Mouse (Mus musculus) intestine, postnatal 0 days (tissue): Measurements from ENCODE around the gene Ripor1. TPM values are rescaled to one million over a fixed set of nuclear protein-coding genes. Genes with fewer than 3 reads are reported as not detected.

Experiments
- ATAC-seq: fragments of 200-750 bp; cut with Nextera tagmentation; 2 replicates; pipeline ENCODE4 v1.8.0; 2017; ENCODE audit warnings: mild to moderate bottlenecking, moderate TSS enrichment, moderate library complexity
- H3K27ac ChIP-seq: fragments of 300-500 bp; sonication (generic); 2 replicates; pipeline ENCODE4 v1.5.1; 2014; ENCODE audit warnings: mild to moderate bottlenecking, low read depth, low read length, moderate library complexity
- H3K27me3 ChIP-seq: fragments of 300-500 bp; sonication (generic); replicated peaks from 2 replicates; pipeline ENCODE4 v1.6.1; 2014; ENCODE audit warnings: low read length, mixed read lengths; ENCODE audit not compliant: control insufficient read depth, insufficient read depth
- H3K36me3 ChIP-seq: fragments of 300-500 bp; sonication (generic); 2 replicates; pipeline ENCODE4 v1.6.1; 2014; ENCODE audit warnings: mild to moderate bottlenecking, moderate library complexity; ENCODE audit not compliant: control insufficient read depth, insufficient read depth
- H3K4me1 ChIP-seq: fragments of 300-500 bp; sonication (generic); replicated peaks from 2 replicates; pipeline ENCODE4 v1.6.1; 2014; ENCODE audit warnings: antibody characterized with exemption, low read length, mixed read lengths; ENCODE audit not compliant: control insufficient read depth, insufficient read depth
- H3K4me2 ChIP-seq: fragments of 300-500 bp; sonication (generic); replicated peaks from 2 replicates; pipeline ENCODE4 v1.6.1; 2014; ENCODE audit warnings: low read depth, mild to moderate bottlenecking, moderate library complexity
- H3K4me3 ChIP-seq: fragments of 300-500 bp; sonication (generic); 2 replicates; pipeline ENCODE4 v1.5.1; 2014; ENCODE audit warnings: low read depth, low read length
- H3K9ac ChIP-seq: fragments of 300-500 bp; sonication (generic); 2 replicates; pipeline ENCODE4 v1.6.1; 2014; ENCODE audit warnings: mild to moderate bottlenecking, low read depth, low read length
- H3K9me3 ChIP-seq: fragments of 300-500 bp; sonication (generic); 2 replicates; pipeline ENCODE4 v1.6.1; 2016; ENCODE audit warnings: mixed run types; ENCODE audit not compliant: control insufficient read depth
- CTCF ChIP-seq: sonication (generic); IDR thresholded peaks from 2 replicates; pipeline ENCODE4 v1.5.1; 2016; ENCODE audit warnings: low read depth, mild to moderate bottlenecking, control low read depth, antibody characterized with exemption, moderate library complexity
- WGBS: fragments of 180-500 bp; shearing (Covaris S2); extraction: QIAGEN DNeasy Blood & Tissue Kit; methylation state at CpG from one replicate; pipeline ENCODE4 v1.1.7; 2014; 5-methylcytosine and 5-hydroxymethylcytosine counted together
- polyA plus RNA-seq: library from polyadenylated mRNA; unstranded; fragments of >200 nt; fragmentation: Nextera tagmentation; extraction: Ambion mirVana; gene quantifications from 2 replicates; pipeline ENCODE4 v1.2.1, GENCODE M21; 2015

Ripor1 gene
- polyA plus RNA-seq, 1 experiment from 2014 or later: 10.3 TPM

DNA sequence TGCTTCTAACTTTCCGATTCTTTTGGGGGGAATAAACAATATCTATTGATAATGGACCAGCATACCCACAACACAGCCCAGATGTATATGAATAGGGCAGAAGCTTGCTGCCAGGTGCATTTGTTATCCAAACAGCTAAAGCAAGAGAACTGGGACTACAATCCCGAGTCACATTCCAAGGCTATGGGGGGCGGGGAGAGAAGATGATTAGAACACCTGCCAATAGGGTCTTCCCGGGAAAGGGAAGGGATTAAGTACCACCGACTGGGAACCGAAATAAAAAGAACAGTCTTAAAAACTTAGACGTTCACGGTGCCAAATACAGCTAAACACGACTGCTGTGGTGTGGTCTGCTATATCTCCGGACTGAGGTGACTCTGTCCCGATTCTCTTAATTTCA is 30.4 kb downstream of the Ripor1 start:
- Histone ChIP-seq H3K27me3 (no peaks in the 10 kb centered on the region), H3K27ac (peak overlapping the region; percentile 100; the same call in 1 of the 2 replicates), H3K4me1 (no peaks in the 10 kb centered on the region), H3K9ac (peak overlapping the region; percentile 96; the same call in 1 of the 2 replicates), H3K4me2 (peak overlapping the region; percentile 95), H3K4me3 (peak overlapping the region; percentile 91), H3K9me3 (no peaks in the 10 kb centered on the region), H3K36me3 (no peaks in the 10 kb centered on the region)
- no peak for TF ChIP-seq CTCF
- no peak for ATAC-seq
- WGBS: 2% methylated on average over 11 of the region's 11 CpGs

GRCm38 (mm10) chr8:105636018-105636962 is 31.2 kb downstream of the Ripor1 start, which contains the start of gene Ctcf:
TSS of gene Ctcf (plus strand) at chr8:105636568.
- peak within 1 kb of the TSS; percentile 95 for H3K4me2 ChIP-seq
- H3K4me1 ChIP-seq: no peaks in the 10 kb centered on the region
- H3K9ac ChIP-seq: peak within 1 kb of the TSS; percentile 96
- no peaks in the 10 kb centered on the region for H3K9me3 ChIP-seq
- H3K27me3 ChIP-seq: no peaks in the 10 kb centered on the region
- WGBS: under 1% methylated on average over 81 of the region's 126 CpGs
- peak; percentile 67 for TF ChIP-seq CTCF
- H3K27ac ChIP-seq: peak within 1 kb of the TSS; percentile 100
- H3K4me3 ChIP-seq: peak within 1 kb of the TSS; percentile 91
- no peaks in the 10 kb centered on the region for H3K36me3 ChIP-seq
- peak; percentile 93 for ATAC-seq

DNA sequence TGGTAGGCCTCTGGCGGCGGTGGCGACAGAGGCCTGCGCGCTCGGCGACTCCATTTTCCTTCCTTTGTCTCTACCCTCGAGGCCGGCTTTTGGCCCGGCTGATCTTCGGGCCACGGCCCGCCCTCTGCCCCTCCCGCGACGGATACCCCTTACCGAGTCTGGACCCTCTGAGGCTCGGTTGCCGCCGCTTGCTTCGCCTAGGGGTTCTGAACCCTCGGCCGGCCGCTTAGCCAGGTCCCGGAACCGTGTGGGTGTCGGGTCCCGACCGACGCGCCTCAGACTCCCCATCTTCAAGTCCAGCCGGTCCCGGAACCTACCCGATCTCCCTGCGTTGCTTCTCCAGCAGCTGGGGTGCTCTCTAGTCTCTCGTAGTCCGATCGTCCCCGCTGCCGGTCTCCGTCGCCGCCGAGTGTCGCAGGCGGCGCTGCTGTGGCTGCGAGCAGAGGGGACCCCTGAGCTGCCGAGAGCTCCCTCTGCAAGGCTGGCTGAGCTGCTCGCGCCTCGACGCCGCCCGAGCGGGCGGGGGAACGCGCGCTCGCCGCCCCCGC is 32.0 kb downstream of the Ripor1 start, which contains the start of gene Agrp:
TSS of gene Agrp (minus strand) at position 431 of the 548 bp plus-strand sequence.
- TF ChIP-seq CTCF: peak; percentile 40; the same call in 1 of the 2 replicates
- H3K4me3 ChIP-seq: peak within 1 kb of the TSS; percentile 91
- no peaks in the 10 kb centered on the region for H3K36me3 ChIP-seq
- H3K9ac ChIP-seq: peak within 1 kb of the TSS; percentile 96
- H3K4me2 ChIP-seq: peak within 1 kb of the TSS; percentile 95
- H3K27ac ChIP-seq: peak within 1 kb of the TSS; percentile 100
- no peaks in the 10 kb centered on the region for H3K27me3 ChIP-seq
- no peaks in the 10 kb centered on the region for H3K4me1 ChIP-seq
- peak; percentile 4 for ATAC-seq
- whole genome bisulfite sequencing: under 1% methylated on average over 61 of the region's 63 CpGs
- no peaks in the 10 kb centered on the region for H3K9me3 ChIP-seq

- H3K4me3 ChIP-seq: peak overlapping the region; percentile 91
- WGBS: under 1% methylated on average over 11 of the region's 11 CpGs
- H3K27ac ChIP-seq: peak overlapping the region; percentile 100
- H3K9me3 ChIP-seq: no peaks in the 10 kb centered on the region
- no peak for ATAC-seq
- TF ChIP-seq CTCF: no peak
- no peaks in the 10 kb centered on the region for H3K4me1 ChIP-seq
- peak overlapping the region; percentile 96 for H3K9ac ChIP-seq
- no peaks in the 10 kb centered on the region for H3K27me3 ChIP-seq
- H3K4me2 ChIP-seq: peak overlapping the region; percentile 95
- H3K36me3 ChIP-seq: no peaks in the 10 kb centered on the region
Observed at GRCm38 (mm10) chr8:105637601-105638041, 32.6 kb downstream of the Ripor1 start.

- no peak for ATAC-seq
- peak overlapping the region; percentile 95; the same call in 1 of the 2 replicates for H3K4me2 ChIP-seq
- no peak for TF ChIP-seq CTCF
- no peaks in the 10 kb centered on the region for H3K9me3 ChIP-seq
- 77% methylated on average over 4 of the region's 4 CpGs for WGBS
- H3K4me1 ChIP-seq: no peaks in the 10 kb centered on the region
- H3K27ac ChIP-seq: no peak overlapping the region
- peaks cover 1% of the 10 kb centered on the region; the same call in 1 of the 2 replicates for H3K36me3 ChIP-seq
- no peak overlapping the region for H3K4me3 ChIP-seq
- no peaks in the 10 kb centered on the region for H3K27me3 ChIP-seq
- no peak overlapping the region for H3K9ac ChIP-seq
Observed at GRCm38 (mm10) chr8:105638510-105638909, 33.5 kb downstream of the Ripor1 start.

GRCm38 (mm10) chr8:105639835-105640234 is 34.8 kb downstream of the Ripor1 start:
- Histone ChIP-seq H3K9ac (no peak overlapping the region), H3K27ac (no peak overlapping the region), H3K4me2 (no peak overlapping the region), H3K4me3 (no peak overlapping the region), H3K36me3 (peaks cover 12% of the 10 kb centered on the region), H3K27me3 (no peaks in the 10 kb centered on the region), H3K9me3 (no peaks in the 10 kb centered on the region), H3K4me1 (no peaks in the 10 kb centered on the region)
- no peak for ATAC-seq
- 71% methylated on average over 1 of the region's 1 CpGs for WGBS
- no peak for TF ChIP-seq CTCF
